Mouse (Mus musculus): Measurements from ENCODE around the gene Clba1. TPM values are rescaled to one million over a fixed set of nuclear protein-coding genes. Genes with fewer than 3 reads are reported as not detected.
"Not testable (repeated sequence)": the region's sequence is repeated elsewhere in the genome, so short reads cannot be mapped to it uniquely, and the experiment has no call there.

Clba1 gene
- polyA plus RNA-seq, 1 experiment from 2014 or later = 24.2 TPM

GRCm38 (mm10) chr12:112809641-112810040 lies 904 bp downstream of the Clba1 start:
- Histone ChIP-seq H3K9me3 (ENCODE audit: control insufficient read depth, low read length) (no peaks in the 10 kb centered on the region), H3K4me2 (ENCODE audit: low read length) (peak overlapping the region; percentile 88), H3K9ac (ENCODE audit: low read depth, low read length) (peak overlapping the region; percentile 63), H3K4me1 (ENCODE audit: control insufficient read depth, insufficient read depth, low read depth, low read length) (peaks cover 17% of the 10 kb centered on the region), H3K36me3 (ENCODE audit: control insufficient read depth, insufficient read depth, low read length) (no peaks in the 10 kb centered on the region; the same call in 1 of the 2 replicates), H3K27ac (ENCODE audit: low read depth, low read length) (peak overlapping the region; percentile 46; the same call in 1 of the 2 replicates), H3K27me3 (replicated peaks; ENCODE audit: control insufficient read depth, insufficient read depth, low read length) (no peaks in the 10 kb centered on the region), H3K4me3 (ENCODE audit: low read length) (peak overlapping the region; percentile 56)
- 26% methylated on average over 8 of the region's 8 CpGs for WGBS
- no peak for ATAC-seq

- Histone ChIP-seq H3K27ac (ENCODE audit: low read depth, low read length) (no peak overlapping the region), H3K9me3 (ENCODE audit: control insufficient read depth, low read length) (no peaks in the 10 kb centered on the region), H3K27me3 (replicated peaks; ENCODE audit: control insufficient read depth, insufficient read depth, low read length) (no peaks in the 10 kb centered on the region), H3K4me3 (ENCODE audit: low read length) (no peak overlapping the region), H3K36me3 (ENCODE audit: control insufficient read depth, insufficient read depth, low read length) (peaks cover 2% of the 10 kb centered on the region; the same call in 1 of the 2 replicates), H3K4me2 (ENCODE audit: low read length) (peak overlapping the region; percentile 88), H3K9ac (ENCODE audit: low read depth, low read length) (no peak overlapping the region), H3K4me1 (ENCODE audit: control insufficient read depth, insufficient read depth, low read depth, low read length) (peaks cover 17% of the 10 kb centered on the region)
- ATAC-seq = no peak
- WGBS = 61% methylated on average over 19 of the region's 19 CpGs
Measured at GRCm38 (mm10) chr12:112810092-112810885, 1.6 kb downstream of the Clba1 start.

GRCm38 (mm10) chr12:112813370-112813769 lies 4.6 kb downstream of the Clba1 start:
- 83% methylated on average over 7 of the region's 7 CpGs for WGBS
- Histone ChIP-seq H3K27ac (ENCODE audit: low read depth, low read length) (no peak overlapping the region), H3K9me3 (ENCODE audit: control insufficient read depth, low read length) (no peaks in the 10 kb centered on the region), H3K36me3 (ENCODE audit: control insufficient read depth, insufficient read depth, low read length) (peaks cover 6% of the 10 kb centered on the region), H3K27me3 (replicated peaks; ENCODE audit: control insufficient read depth, insufficient read depth, low read length) (no peaks in the 10 kb centered on the region), H3K4me1 (ENCODE audit: control insufficient read depth, insufficient read depth, low read depth, low read length) (peaks cover 12% of the 10 kb centered on the region), H3K4me2 (ENCODE audit: low read length) (no peak overlapping the region), H3K4me3 (ENCODE audit: low read length) (no peak overlapping the region), H3K9ac (ENCODE audit: low read depth, low read length) (no peak overlapping the region)
- ATAC-seq = no peak

GRCm38 (mm10) chr12:112814682-112815470 lies 6.1 kb downstream of the Clba1 start:
- H3K4me2 ChIP-seq (ENCODE audit: low read length) = no peak overlapping the region
- WGBS = 76% methylated on average over 14 of the region's 14 CpGs
- H3K36me3 ChIP-seq (ENCODE audit: control insufficient read depth, insufficient read depth, low read length) = peaks cover 13% of the 10 kb centered on the region
- no peak overlapping the region for H3K9ac ChIP-seq (ENCODE audit: low read depth, low read length)
- no peaks in the 10 kb centered on the region for H3K9me3 ChIP-seq (ENCODE audit: control insufficient read depth, low read length)
- no peaks in the 10 kb centered on the region for H3K27me3 ChIP-seq (replicated peaks; ENCODE audit: control insufficient read depth, insufficient read depth, low read length)
- no peak overlapping the region for H3K27ac ChIP-seq (ENCODE audit: low read depth, low read length)
- H3K4me3 ChIP-seq (ENCODE audit: low read length) = no peak overlapping the region
- ATAC-seq = no peak
- H3K4me1 ChIP-seq (ENCODE audit: control insufficient read depth, insufficient read depth, low read depth, low read length) = peaks cover 6% of the 10 kb centered on the region

GRCm38 (mm10) chr12:112816294-112816693 lies 7.6 kb downstream of the Clba1 start:
- H3K36me3 ChIP-seq (ENCODE audit: control insufficient read depth, insufficient read depth, low read length) = peaks cover 21% of the 10 kb centered on the region
- 54% methylated on average over 4 of the region's 4 CpGs for WGBS

GRCm38 (mm10) chr12:112816866-112817265 lies 8.1 kb downstream of the Clba1 start:
- not testable (repeated sequence) for H3K4me2 ChIP-seq (ENCODE audit: low read length); H3K9ac ChIP-seq (ENCODE audit: low read depth, low read length)
- peaks cover 23% of the 10 kb centered on the region for H3K36me3 ChIP-seq (ENCODE audit: control insufficient read depth, insufficient read depth, low read length)

More at GRCm38 (mm10) chr12:112816294-112816693, 7.6 kb downstream of the Clba1 start:
- Histone ChIP-seq H3K9me3 (ENCODE audit: control insufficient read depth, low read length) (no peaks in the 10 kb centered on the region), H3K4me3 (ENCODE audit: low read length) (no peak overlapping the region), H3K4me2 (ENCODE audit: low read length) (no peak overlapping the region), H3K4me1 (ENCODE audit: control insufficient read depth, insufficient read depth, low read depth, low read length) (no peaks in the 10 kb centered on the region), H3K9ac (ENCODE audit: low read depth, low read length) (no peak overlapping the region), H3K27ac (ENCODE audit: low read depth, low read length) (no peak overlapping the region), H3K27me3 (replicated peaks; ENCODE audit: control insufficient read depth, insufficient read depth, low read length) (no peaks in the 10 kb centered on the region)
- ATAC-seq = no peak

GRCm38 (mm10) chr12:112819057-112819662 lies 10.4 kb downstream of the Clba1 start:
- no peak overlapping the region for H3K4me2 ChIP-seq (ENCODE audit: low read length)
- peaks cover 4% of the 10 kb centered on the region for H3K4me1 ChIP-seq (ENCODE audit: control insufficient read depth, insufficient read depth, low read depth, low read length)
- peaks cover 23% of the 10 kb centered on the region for H3K36me3 ChIP-seq (ENCODE audit: control insufficient read depth, insufficient read depth, low read length)
- H3K9ac ChIP-seq (ENCODE audit: low read depth, low read length) = no peak overlapping the region
- H3K4me3 ChIP-seq (ENCODE audit: low read length) = no peak overlapping the region
- no peaks in the 10 kb centered on the region for H3K27me3 ChIP-seq (replicated peaks; ENCODE audit: control insufficient read depth, insufficient read depth, low read length)
- WGBS = 92% methylated on average over 8 of the region's 8 CpGs
- no peak overlapping the region for H3K27ac ChIP-seq (ENCODE audit: low read depth, low read length)
- no peak for ATAC-seq
- H3K9me3 ChIP-seq (ENCODE audit: control insufficient read depth, low read length) = no peaks in the 10 kb centered on the region

More at GRCm38 (mm10) chr12:112816866-112817265, 8.1 kb downstream of the Clba1 start:
- not testable (repeated sequence) for H3K27me3 ChIP-seq (replicated peaks; ENCODE audit: control insufficient read depth, insufficient read depth, low read length); H3K4me1 ChIP-seq (ENCODE audit: control insufficient read depth, insufficient read depth, low read depth, low read length); ATAC-seq; H3K4me3 ChIP-seq (ENCODE audit: low read length); H3K9me3 ChIP-seq (ENCODE audit: control insufficient read depth, low read length); H3K27ac ChIP-seq (ENCODE audit: low read depth, low read length)
- WGBS = 84% methylated on average over 7 of the region's 7 CpGs

- Histone ChIP-seq H3K4me2 (ENCODE audit: low read length) (no peak overlapping the region), H3K4me1 (ENCODE audit: control insufficient read depth, insufficient read depth, low read depth, low read length) (peaks cover 4% of the 10 kb centered on the region), H3K27ac (ENCODE audit: low read depth, low read length) (no peak overlapping the region), H3K9ac (ENCODE audit: low read depth, low read length) (no peak overlapping the region), H3K36me3 (ENCODE audit: control insufficient read depth, insufficient read depth, low read length) (peaks cover 20% of the 10 kb centered on the region), H3K27me3 (replicated peaks; ENCODE audit: control insufficient read depth, insufficient read depth, low read length) (no peaks in the 10 kb centered on the region), H3K9me3 (ENCODE audit: control insufficient read depth, low read length) (no peaks in the 10 kb centered on the region), H3K4me3 (ENCODE audit: low read length) (no peak overlapping the region)
- WGBS = 77% methylated on average over 12 of the region's 12 CpGs
- 0 out of 2 replicates have a peak, but pooled peaks have one; percentile 28 for ATAC-seq
Measured at GRCm38 (mm10) chr12:112820401-112820999, 11.8 kb downstream of the Clba1 start.

Measured in hindbrain, embryonic 16.5 days (tissue).